Mouse (Mus musculus) urinary bladder, postnatal 36 days (tissue): ENCODE results near the gene Ube2d1.

Experiments used
- DNase-seq, 2 experiments: peaks; one replicate each; pipeline ENCODE4 v3.0.0; 2022; ENCODE audit warnings: low spot score in 2 of 2, mixed read lengths in 1 of 2

Ube2d1 gene

DNA sequence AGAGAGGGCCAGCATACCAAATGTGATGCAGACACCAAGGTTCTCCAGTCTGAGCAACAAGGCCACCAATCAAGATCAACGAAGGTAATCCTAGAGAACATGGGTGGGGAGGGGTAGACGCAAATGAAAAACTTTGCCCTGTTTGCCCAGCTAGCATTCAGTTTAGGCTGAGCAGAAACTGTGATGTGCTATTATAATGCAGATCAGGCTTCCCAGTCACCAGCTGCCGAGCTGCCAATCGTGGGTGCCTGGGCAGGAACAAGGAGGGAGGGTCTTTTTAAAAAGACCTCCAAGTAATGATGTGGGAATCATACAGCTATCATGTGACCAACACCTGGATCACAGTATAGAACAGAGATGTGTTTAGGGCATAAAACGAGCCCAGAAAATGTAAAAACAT is 62.0 kb downstream of the Ube2d1 start:
- no peak for DNase-seq

GRCm38 (mm10) chr10:71222639-71223038 is 62.4 kb downstream of the Ube2d1 start:
- no peak for DNase-seq

- peak; percentile 64 to 71 for DNase-seq
Measured at GRCm38 (mm10) chr10:71218228-71218892, 66.7 kb downstream of the Ube2d1 start.

DNA sequence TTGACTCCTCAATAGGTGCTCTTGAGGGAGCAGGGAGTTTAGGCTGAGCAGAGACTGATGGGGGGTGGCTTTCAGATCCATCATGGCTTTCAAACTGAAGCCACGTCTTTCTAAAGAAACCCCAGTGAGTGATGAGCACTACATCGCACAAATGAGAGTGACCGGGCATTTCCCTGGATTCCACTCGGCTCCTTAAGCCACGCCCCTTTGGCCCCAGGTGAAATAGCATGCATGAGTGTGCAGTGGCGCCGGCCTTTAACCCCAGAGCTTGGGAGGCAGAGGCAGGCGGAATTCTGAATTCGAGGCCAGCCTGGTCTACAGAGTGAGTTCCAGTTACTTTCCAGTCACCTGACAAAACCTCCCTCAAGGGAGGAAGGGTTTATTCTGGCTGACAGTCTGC is 69.1 kb downstream of the Ube2d1 start:
- no peak for DNase-seq
